Mouse (Mus musculus): ENCODE data around the gene Tbx15.

DNA sequence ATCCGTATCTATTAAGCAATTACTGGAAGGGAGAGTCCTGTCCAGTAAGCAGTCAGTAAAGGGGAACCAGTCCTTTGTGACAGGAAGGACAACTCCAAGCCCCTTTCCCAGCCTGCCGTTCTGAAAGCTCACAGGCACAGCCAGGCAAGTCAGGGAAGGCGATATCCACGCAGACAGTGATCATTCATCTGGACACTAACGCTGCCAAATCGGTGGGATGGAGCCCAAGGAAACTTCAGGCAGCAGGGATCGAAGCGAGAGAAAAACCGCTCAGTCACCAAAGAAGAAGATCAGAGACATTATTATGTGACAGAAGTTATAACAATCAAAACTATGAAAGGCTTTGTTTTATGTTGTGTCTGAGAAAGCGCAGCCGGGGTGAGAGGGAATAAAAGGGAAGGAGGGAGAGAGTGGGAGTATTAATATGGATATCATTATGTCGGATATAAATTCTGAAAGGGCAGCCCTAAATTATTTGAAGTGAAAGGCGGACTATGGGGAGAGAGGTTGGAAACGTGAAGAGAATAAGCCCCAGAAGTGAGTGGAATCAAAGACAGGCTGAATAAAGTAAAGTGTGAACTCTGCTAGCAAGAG, 29.0 kb upstream of the Tbx15 start:
- TF ChIP-seq POLR2A (IDR thresholded peaks at IDR 0.05; ENCODE audit: extremely low read depth, insufficient read depth, low read length) (no peak), CTCF (IDR thresholded peaks at IDR 0.05; ENCODE audit: extremely low read depth, insufficient read depth, low read length) (no peak)
